Mouse (Mus musculus) neural tube, embryonic 14.5 days (tissue): ENCODE data around the gene Rasl10a. TPM values are rescaled to one million over a fixed set of nuclear protein-coding genes. Genes with fewer than 3 reads are reported as not detected.

Experiments
- ATAC-seq: fragments of 200-750 bp; cut with Nextera tagmentation; 2 replicates; pipeline ENCODE4 v1.8.0; 2017; ENCODE audit warnings: low read depth, mild to moderate bottlenecking, moderate TSS enrichment, moderate library complexity
- H3K27ac ChIP-seq: fragments of 300-500 bp; sonication (generic); 2 replicates; pipeline ENCODE4 v1.5.1; 2014; ENCODE audit warnings: low read depth, mild to moderate bottlenecking, control low read depth, low read length, moderate library complexity, mixed read lengths
- H3K27me3 ChIP-seq: fragments of 300-500 bp; sonication (generic); 2 replicates; pipeline ENCODE4 v1.6.1; 2014; ENCODE audit warnings: low read length; ENCODE audit not compliant: control insufficient read depth, insufficient read depth
- H3K36me3 ChIP-seq: fragments of 300-500 bp; sonication (generic); 2 replicates; pipeline ENCODE4 v1.6.1; 2014; ENCODE audit warnings: low read length, mixed read lengths; ENCODE audit not compliant: control insufficient read depth, insufficient read depth
- H3K4me1 ChIP-seq: fragments of 300-500 bp; sonication (generic); 2 replicates; pipeline ENCODE4 v1.6.1; 2014; ENCODE audit warnings: low read length; ENCODE audit not compliant: control insufficient read depth, insufficient read depth
- H3K4me2 ChIP-seq: fragments of 300-500 bp; sonication (generic); 2 replicates; pipeline ENCODE4 v1.6.1; 2014; ENCODE audit warnings: mild to moderate bottlenecking, low read depth, low read length, control low read depth
- H3K4me3 ChIP-seq: fragments of 300-500 bp; sonication (generic); 2 replicates; pipeline ENCODE4 v1.5.1; 2014; ENCODE audit warnings: low read depth, low read length, control low read depth, mixed read lengths
- H3K9ac ChIP-seq: fragments of 300-500 bp; sonication (generic); replicated peaks from 2 replicates; pipeline ENCODE4 v1.6.1; 2014; ENCODE audit warnings: low read depth, mild to moderate bottlenecking, control low read depth, low read length, mixed read lengths
- H3K9me3 ChIP-seq: fragments of 300-500 bp; sonication (generic); 2 replicates; pipeline ENCODE4 v1.6.1; 2016; ENCODE audit warnings: low read length; ENCODE audit not compliant: control insufficient read depth
- WGBS: fragments of 180-500 bp; shearing (Covaris S2); extraction: QIAGEN DNeasy Blood & Tissue Kit; methylation state at CpG from one replicate; pipeline ENCODE4 v1.1.7; 2014; 5-methylcytosine and 5-hydroxymethylcytosine counted together
- polyA plus RNA-seq: library from polyadenylated mRNA; unstranded; fragments of >200 nt; fragmentation: Nextera tagmentation; extraction: Ambion mirVana; gene quantifications from 2 replicates; pipeline ENCODE4 v1.2.1, GENCODE M21; 2014

The Rasl10a gene
- polyA plus RNA-seq, 1 experiment from 2014 or later, result 1.8 TPM

DNA sequence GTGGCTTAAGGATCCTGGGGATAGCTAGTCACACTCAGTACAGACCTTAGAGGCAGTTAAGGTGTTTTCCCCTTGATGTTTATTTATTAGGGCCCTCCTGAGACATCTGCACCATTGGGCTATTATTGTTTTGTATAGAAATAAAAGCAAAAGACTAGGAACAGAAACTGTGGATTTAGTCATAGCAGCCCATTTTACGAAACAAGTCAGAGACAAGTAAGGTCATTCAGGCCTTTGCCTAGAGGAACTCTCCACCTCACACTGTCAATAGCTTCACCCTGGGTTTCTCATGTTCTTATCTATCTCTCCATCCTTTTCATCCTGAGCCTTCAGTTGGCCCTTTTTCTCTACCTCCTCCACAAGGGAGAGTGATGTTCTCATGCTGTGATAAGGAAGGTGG is 32.8 kb upstream of the Rasl10a start:
- WGBS, result 95% methylated on average over 1 of the region's 1 CpGs
- ATAC-seq, result no peak
- no peak overlapping the region for H3K27ac ChIP-seq
- no peak overlapping the region for H3K4me2 ChIP-seq
- no peak overlapping the region for H3K9ac ChIP-seq
- H3K27me3 ChIP-seq, result no peaks in the 10 kb centered on the region
- H3K9me3 ChIP-seq, result no peaks in the 10 kb centered on the region
- H3K4me3 ChIP-seq, result no peak overlapping the region
- no peaks in the 10 kb centered on the region for H3K4me1 ChIP-seq
- H3K36me3 ChIP-seq, result peaks cover 69% of the 10 kb centered on the region

DNA sequence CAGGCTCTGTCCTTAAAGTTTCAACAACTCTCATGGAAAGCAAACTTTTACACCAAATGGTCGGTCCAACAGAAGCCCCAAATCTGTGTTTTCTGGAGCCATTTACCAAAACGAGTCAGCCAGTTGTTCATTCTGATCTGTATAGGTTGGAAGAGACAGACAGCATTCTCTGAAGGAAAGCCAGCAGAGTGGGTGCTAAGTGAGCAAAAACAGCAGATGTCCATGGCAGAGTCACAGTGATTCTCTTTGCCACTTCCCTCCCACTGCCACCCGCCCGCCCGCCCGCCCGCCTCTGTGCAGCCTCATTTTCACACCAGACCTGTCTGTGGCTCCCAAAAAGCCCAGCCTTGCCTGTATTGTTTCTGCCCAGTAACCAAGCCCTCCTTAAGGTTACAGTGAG is 29.7 kb upstream of the Rasl10a start:
- no peak for ATAC-seq
- Histone ChIP-seq H3K4me1 (no peaks in the 10 kb centered on the region), H3K27ac (no peak overlapping the region), H3K27me3 (no peaks in the 10 kb centered on the region), H3K9ac (no peak overlapping the region), H3K4me2 (no peak overlapping the region), H3K4me3 (no peak overlapping the region), H3K36me3 (peaks cover 81% of the 10 kb centered on the region), H3K9me3 (no peaks in the 10 kb centered on the region)
- WGBS, result 93% methylated on average over 7 of the region's 7 CpGs

DNA sequence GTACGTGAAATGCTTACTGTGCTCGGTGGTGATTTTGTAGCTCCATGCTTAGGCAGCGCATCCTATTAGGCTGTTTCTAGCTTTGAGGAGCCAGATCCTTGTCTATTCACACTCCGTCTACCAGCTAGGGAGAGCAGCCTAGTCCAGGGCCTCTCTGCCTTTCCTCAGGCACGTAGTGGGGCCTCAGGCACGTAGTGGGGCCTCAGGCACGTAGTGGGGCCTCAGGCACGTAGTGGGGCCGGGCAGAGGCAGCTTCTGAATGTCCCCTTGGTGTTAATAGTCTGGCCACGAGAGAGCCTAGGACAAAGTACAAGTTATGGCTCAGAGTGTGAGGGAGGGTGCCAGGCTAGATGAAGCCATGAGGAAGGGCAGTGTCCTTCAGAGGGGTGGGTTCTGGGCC is 25.2 kb upstream of the Rasl10a start:
- H3K4me1 ChIP-seq, result no peaks in the 10 kb centered on the region
- H3K27me3 ChIP-seq, result no peaks in the 10 kb centered on the region
- no peak for ATAC-seq
- WGBS, result 95% methylated on average over 10 of the region's 10 CpGs
- peaks cover 74% of the 10 kb centered on the region for H3K36me3 ChIP-seq
- no peak overlapping the region for H3K4me2 ChIP-seq
- H3K27ac ChIP-seq, result no peak overlapping the region
- H3K9ac ChIP-seq, result no peak overlapping the region
- H3K4me3 ChIP-seq, result no peak overlapping the region
- H3K9me3 ChIP-seq, result no peaks in the 10 kb centered on the region

DNA sequence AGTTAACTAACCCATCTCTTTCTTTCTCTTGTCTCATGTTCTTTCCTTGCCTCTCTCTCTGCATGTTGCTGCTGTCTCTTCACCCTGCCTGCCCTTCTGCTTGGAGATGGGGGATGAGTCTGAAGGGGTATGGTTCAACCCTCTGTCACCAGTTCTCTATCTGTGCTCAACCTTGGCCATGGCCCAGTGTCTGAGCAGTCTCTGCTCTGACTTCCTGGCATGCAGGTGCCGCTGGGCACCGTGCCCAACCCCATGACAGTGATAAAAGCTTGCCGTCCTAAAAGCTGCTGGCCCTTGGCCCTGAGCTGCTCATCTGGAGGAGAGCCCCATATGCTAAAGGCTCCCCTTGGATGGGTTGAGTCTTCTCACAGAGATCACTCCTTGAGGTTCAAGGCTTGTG is 24.8 kb upstream of the Rasl10a start:
- Histone ChIP-seq H3K27ac (no peak overlapping the region), H3K9ac (no peak overlapping the region), H3K36me3 (peaks cover 74% of the 10 kb centered on the region), H3K4me3 (no peak overlapping the region), H3K4me2 (no peak overlapping the region), H3K4me1 (no peaks in the 10 kb centered on the region), H3K9me3 (no peaks in the 10 kb centered on the region), H3K27me3 (no peaks in the 10 kb centered on the region)
- 84% methylated on average over 3 of the region's 3 CpGs for WGBS
- ATAC-seq, result no peak

- WGBS, result 84% methylated on average over 4 of the region's 4 CpGs
- Histone ChIP-seq H3K4me2 (no peak overlapping the region), H3K9me3 (no peaks in the 10 kb centered on the region), H3K27ac (no peak overlapping the region), H3K9ac (no peak overlapping the region), H3K4me1 (no peaks in the 10 kb centered on the region), H3K4me3 (no peak overlapping the region), H3K36me3 (peaks cover 77% of the 10 kb centered on the region), H3K27me3 (no peaks in the 10 kb centered on the region)
- ATAC-seq, result no peak
Measured at GRCm38 (mm10) chr11:5035421-5035820, 22.5 kb upstream of the Rasl10a start.

GRCm38 (mm10) chr11:5037146-5037854 is 20.6 kb upstream of the Rasl10a start:
- Histone ChIP-seq H3K4me1 (no peaks in the 10 kb centered on the region), H3K27me3 (no peaks in the 10 kb centered on the region), H3K27ac (no peak overlapping the region), H3K4me3 (no peak overlapping the region), H3K36me3 (peaks cover 78% of the 10 kb centered on the region), H3K9ac (no peak overlapping the region), H3K4me2 (no peak overlapping the region), H3K9me3 (no peaks in the 10 kb centered on the region)
- ATAC-seq, result no peak
- WGBS, result 92% methylated on average over 8 of the region's 8 CpGs

DNA sequence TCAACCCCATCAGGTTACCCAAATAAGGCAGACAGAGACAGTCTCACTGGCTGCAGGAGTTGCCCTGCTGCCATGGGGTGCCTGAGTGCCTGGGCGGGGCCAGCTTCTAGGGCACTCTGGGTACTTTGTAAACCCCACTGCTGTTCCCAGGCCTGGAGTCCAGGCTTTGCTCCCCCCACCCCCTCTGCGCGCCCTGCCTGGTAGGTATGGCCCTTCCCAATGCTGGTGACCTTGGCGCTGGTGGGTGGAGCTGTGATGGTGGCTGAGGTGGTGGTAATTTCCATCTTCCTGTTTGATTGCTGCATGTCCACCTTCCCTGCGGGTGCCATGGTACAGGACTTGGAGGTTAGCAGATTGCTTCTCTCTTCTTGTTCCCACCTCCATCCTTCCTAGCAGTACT is 17.3 kb upstream of the Rasl10a start:
- ATAC-seq, result no peak
- H3K4me1 ChIP-seq, result no peaks in the 10 kb centered on the region
- H3K9ac ChIP-seq, result no peak overlapping the region
- H3K9me3 ChIP-seq, result no peaks in the 10 kb centered on the region
- no peak overlapping the region for H3K4me2 ChIP-seq
- peaks cover 51% of the 10 kb centered on the region for H3K36me3 ChIP-seq
- no peaks in the 10 kb centered on the region for H3K27me3 ChIP-seq
- no peak overlapping the region for H3K4me3 ChIP-seq
- H3K27ac ChIP-seq, result no peak overlapping the region
- 96% methylated on average over 5 of the region's 5 CpGs for WGBS

DNA sequence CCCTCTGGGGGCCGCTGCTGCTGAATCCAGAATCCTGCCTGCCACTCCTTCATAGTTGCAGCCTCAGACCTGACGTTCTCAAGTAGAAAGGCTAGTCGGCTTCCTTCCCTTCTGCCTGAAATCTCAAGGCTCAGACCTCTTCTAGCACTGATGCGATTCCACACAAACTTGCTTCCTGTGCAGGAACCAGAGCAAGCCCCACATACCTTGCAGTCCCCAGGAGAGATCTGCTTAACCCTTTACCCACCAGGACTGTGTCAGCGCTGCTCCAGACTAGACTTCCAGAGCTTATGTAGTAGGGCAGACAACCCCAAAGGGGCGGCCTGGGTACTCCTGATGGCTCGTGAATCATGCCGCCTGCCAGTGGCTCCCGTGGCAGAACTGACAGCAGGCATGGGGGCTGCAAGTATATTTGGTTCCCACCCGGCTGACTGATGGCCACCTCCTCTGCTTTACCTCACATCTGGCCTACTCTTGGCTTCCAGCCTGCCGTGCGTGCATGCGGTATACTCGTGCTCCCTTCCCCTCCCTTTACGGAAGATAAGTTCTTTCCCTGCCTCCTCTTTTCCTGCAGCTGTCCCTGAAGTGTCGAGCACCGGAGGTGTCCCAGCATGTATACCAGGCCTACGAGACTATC is 16.7 kb upstream of the Rasl10a start:
- peaks cover 51% of the 10 kb centered on the region for H3K36me3 ChIP-seq
- H3K9me3 ChIP-seq, result no peaks in the 10 kb centered on the region
- no peak overlapping the region for H3K27ac ChIP-seq
- H3K4me3 ChIP-seq, result no peak overlapping the region
- ATAC-seq, result no peak
- H3K4me2 ChIP-seq, result no peak overlapping the region
- WGBS, result 82% methylated on average over 18 of the region's 18 CpGs
- H3K9ac ChIP-seq, result no peak overlapping the region
- no peaks in the 10 kb centered on the region for H3K4me1 ChIP-seq
- H3K27me3 ChIP-seq, result no peaks in the 10 kb centered on the region

- Histone ChIP-seq H3K27me3 (no peaks in the 10 kb centered on the region), H3K36me3 (peaks cover 39% of the 10 kb centered on the region), H3K9ac (no peak overlapping the region), H3K4me2 (no peak overlapping the region), H3K9me3 (no peaks in the 10 kb centered on the region), H3K4me3 (no peak overlapping the region), H3K4me1 (no peaks in the 10 kb centered on the region), H3K27ac (no peak overlapping the region)
- WGBS, result 89% methylated on average over 8 of the region's 8 CpGs
- no peak for ATAC-seq
Measured at GRCm38 (mm10) chr11:5042645-5043381, 15.1 kb upstream of the Rasl10a start.
